Mouse (Mus musculus): ENCODE measurements at regions not wholly inside any gene's neighbourhood (a gene's known extent, or its start where the extent isn't known, plus 50 kb on each side); places are given as distances from the start of the nearest gene placed in this dataset.

DNA sequence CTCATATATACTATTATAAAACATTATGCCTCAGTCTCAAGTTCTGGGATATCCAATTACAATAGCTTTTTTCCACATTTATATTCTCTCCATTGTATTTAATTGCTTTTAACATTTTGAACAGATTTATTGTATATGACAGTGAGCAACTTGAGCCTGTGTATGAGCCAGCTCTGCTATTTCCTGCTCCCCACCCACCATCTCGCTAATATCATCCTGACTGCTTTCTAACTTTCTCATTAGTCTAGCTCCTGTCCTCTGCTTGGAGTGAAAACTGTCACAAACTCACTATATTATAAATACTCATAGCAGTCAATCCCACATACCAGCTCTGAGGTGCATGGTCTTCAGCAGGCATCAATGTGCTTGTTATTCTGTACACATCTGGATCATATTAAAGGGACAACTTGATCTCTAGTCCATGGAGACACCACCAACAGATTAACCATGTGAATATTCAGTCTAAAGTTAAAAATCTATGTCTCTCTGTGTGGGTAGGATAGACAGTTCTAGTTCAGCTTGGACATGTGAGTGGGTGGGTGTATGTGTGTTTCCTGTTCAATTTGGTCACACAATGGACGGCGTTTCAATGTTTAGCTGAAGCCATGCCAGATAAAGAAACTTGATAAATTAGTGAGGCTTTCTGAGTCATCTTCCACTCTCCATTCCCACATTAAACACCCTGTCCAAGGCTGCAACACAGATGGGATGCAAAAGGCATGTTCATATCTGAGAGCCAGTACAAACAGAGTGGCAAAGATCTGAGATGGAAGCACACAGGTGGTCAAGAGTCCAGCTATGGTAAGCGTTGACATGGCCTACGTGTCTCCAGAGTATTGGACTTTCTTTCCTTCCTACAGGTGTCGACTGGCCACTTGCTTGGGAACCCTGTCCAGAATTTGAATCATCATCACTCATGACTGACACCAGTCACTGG is 616.1 kb upstream of the Clint1 start:
- DNase-seq (ENCODE audit: low spot score in 2 of 2): no peak
- intact Hi-C loops (cut with DNase I): no loop called here

DNA sequence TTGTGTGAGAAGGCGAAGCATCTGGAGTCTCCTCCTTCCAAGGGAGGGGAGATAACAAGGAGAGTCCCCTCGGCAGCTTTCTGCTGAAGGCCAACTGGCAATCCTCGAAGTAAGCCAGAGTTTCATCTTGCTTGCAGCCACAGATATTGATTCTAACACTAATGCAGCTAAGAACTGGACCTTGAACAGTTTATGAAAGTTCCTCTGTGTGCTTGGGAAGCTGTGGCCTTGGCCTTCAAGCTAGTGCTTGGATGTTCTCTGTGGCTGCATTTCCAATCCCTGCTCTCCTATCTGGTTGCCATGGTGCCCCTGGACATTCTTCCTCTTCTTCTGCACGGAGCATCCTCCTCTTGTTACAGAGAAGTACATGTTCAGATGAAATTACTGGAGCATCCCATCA is 614.8 kb upstream of the Clint1 start:
- DNase-seq (ENCODE audit: low spot score in 2 of 2): no peak
- intact Hi-C loops (cut with DNase I): no loop called here

DNA sequence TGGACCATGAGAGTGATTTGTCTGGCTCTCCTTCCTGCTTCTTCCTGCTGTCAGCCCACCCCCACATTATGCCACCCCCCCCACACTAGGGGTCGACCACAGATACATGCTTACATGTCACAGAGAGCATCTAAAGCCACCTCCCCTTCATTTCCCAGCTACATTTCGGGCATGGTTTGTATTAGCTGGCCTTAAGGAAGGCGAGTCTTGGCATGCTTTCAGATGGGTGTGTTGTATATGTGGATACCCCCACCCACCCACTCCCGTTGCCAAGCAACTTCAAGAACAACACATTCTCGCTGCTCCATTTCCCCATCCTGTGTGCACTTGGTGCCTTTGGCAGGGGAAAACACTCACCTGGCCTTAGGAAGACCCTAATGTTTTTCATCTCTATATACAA is 612.8 kb upstream of the Clint1 start:
- no peak for DNase-seq (ENCODE audit: low spot score in 2 of 2)
- intact Hi-C loops (cut with DNase I): no loop called here

DNA sequence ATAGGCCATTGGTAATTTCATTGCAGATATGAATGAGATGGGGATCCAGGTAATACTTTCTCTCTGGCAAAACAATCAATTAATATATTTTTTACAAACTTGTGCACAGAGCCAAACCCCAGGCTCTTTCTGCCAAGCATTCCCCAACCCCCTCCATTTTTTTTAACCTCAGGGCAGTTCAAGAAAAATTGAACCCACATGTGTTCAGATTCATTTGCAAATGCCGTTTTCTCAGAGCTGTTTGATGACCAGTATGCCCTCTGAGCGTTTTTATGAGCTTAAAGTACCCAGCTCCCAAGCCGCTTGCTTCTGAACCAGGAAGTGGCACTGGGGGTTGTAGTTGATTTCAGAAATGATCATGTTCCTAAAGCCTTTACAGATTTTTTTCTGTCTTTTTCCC is 611.4 kb upstream of the Clint1 start:
- intact Hi-C loops (cut with DNase I): no loop called here
- no peak for DNase-seq (ENCODE audit: low spot score in 2 of 2)

DNA sequence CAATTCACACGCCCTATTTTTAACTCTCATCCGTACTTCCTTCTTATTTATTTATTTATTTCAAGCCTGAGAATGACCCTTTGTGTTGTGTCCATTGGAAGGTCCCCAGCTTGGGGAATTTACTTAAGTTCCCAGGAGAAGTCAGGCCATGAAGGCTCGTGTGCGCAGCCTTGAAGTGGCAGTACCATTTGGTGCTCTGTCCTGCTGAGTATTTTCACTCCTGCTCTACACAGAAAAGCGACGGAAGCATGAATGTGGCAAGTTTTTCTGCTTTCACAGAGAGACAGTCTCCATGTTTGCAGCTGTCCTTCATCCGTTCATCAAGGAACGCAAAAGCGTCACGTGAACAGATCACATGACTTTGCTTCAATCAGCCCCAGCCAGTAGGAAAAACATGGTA is 610.2 kb upstream of the Clint1 start:
- no peak for DNase-seq (ENCODE audit: low spot score in 2 of 2)
- intact Hi-C loops (cut with DNase I): no loop called here

DNA sequence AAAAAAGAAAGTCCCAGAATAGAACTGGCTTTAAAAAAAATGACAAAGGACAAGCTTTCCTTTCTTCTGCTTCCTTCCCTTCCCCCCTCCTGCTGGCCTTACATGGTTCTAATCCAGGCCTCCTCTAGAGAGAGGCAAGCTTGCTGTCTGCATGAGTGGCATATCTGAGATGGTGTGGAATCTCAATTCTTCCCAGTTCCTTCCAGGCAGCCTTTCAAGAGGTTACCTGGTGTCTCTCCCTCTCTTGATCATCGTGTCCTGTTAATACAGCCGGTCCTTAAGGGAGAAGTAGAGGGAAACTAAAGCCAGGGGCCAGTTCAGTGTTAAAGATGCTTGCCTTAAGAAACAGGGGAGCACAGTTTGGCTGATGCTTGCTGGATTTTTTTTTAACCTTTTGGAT is 607.1 kb upstream of the Clint1 start:
- intact Hi-C loops (cut with DNase I): no loop called here

DNA sequence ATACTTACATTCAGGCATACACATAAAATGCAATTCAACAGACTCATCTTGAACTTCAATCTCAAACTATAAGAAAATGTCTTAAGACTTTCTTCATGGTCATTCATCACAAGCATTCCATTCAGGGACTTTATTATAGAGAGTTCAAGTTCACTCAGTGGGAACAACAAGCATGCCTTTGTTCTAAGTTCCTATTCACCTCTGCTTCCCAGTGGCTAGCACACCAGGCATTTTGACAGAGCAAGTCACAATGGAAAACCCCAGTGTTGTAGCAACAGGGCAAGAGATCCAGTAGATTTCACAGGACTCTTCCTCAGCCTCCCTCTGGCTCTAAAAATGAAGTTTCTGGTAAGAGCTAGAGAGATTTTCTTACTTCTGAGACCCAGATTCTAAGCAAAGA is 595.8 kb upstream of the Clint1 start:
- DNase-seq (ENCODE audit: low spot score in 2 of 2): no peak
- intact Hi-C loops (cut with DNase I): no loop called here

More for the DNA sequence above, 607.1 kb upstream of the Clint1 start:
- no peak for DNase-seq (ENCODE audit: low spot score in 2 of 2)

DNA sequence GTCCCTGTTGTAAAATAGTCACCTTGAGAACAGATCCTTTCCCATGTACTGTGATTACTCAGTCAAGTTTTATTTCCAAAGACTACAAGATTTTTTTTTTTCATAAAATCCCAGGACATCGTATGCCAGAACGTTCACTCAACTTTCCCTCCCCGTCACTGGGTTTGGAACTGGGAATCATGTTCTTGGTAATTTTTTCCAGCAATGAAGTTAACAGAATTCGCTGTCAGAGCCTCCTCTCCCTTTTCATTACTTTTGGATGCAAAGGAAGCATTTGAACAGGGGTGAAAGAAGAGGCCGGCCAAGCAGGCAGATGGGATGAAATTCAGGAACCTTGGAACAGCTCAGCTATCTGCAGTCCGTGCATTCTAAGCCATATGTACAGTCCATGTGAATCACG is 589.7 kb upstream of the Clint1 start:
- no peak for DNase-seq (ENCODE audit: low spot score in 2 of 2)
- intact Hi-C loops (cut with DNase I): no loop called here

DNA sequence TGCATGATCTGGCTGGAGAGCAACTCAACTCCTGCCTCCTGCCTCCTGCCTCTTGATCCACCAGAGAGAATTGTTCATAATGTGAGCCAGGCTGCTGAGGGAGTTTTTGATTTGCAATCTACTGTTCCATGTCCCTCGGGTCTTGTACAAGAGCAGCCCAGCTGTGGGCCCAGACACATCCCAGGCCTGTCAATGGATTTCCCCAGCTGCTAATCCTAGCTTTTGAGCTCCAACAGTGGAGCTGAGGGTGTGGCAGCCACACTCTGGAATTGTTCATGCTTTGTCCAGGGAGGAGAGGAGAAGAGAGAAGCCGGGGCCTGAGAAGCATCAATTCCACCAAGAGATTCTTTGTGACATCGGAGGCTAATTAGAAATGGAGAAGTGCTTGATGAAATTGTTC is 587.9 kb upstream of the Clint1 start:
- no peak for DNase-seq (ENCODE audit: low spot score in 2 of 2)
- intact Hi-C loops (cut with DNase I): no loop called here

DNA sequence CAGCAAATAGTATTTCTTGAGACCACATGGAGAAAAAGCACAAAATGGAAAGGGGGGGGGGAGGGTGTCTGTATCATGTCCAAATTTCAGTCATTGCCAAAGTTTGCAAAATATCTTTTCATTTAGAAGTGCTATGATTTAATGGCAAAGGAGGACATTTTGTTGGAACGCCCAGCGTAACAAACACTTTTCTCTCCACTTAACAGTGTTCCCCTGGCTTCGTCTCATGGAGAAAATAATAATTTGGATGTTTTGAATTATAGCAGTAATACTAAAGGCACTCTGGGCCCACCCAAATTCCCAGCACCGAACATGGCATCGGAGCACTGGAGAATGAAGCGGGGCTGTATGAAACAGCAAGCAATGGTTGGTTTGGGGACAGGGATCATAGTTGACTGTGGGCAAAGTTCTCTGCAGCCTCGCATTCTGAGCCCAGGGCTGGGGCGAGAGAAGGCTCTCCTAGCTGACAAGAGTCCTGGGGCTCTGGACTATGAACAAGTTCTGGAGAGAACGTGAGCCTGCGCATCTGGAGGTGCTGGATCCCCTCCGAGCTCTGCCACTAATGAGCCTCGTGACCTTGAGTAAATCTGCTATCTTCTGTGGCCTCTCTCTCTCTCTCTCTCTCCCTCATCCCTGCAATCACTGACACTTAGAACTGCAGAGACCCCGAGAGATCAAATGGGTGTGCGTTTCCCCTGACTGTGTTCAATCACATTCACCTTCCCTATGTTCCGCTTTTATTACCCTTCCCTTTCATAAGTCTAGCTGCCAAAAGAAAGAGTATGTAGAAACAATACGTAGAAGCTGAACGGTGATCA is 586.5 kb upstream of the Clint1 start:
- intact Hi-C loops (cut with DNase I): no loop called here
- no peak for DNase-seq (ENCODE audit: low spot score in 2 of 2)

DNA sequence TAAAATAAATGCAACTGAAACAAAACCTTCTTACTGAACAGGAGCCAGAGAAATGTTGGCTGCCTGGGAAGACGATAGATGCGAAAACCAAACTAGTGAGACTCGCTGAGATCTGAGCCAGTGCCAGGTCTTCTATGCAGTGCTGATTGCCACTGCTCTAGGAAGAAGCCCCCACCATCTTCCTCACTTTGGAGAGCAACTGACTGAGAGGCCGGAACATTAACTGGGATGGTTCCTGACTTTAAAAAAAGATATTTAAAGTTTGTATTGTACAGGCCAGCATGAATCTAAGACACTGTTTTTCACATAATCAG is 585.9 kb upstream of the Clint1 start:
- no peak for DNase-seq (ENCODE audit: low spot score in 2 of 2)
- intact Hi-C loops (cut with DNase I): no loop called here

DNA sequence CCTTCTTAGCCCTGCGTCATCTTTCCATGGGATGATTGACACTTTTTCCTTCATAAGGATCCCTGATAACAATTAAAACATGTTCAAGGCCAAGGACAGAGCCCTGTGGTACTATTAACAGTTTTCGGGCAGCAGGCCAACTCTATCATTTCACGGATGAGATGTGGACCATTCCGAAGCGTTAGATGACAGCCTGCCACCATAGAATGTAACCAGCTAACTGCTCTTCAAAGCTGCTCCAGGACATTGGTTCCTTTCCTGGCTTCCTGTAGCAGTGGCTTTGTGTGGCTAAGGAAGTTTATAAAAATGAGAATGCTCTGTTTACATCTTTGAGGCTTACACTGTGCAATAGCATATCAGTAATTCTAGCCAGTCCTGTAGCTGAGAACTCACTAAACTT is 582.6 kb upstream of the Clint1 start:
- DNase-seq (ENCODE audit: low spot score in 2 of 2): no peak
- intact Hi-C loops (cut with DNase I): no loop called here

DNA sequence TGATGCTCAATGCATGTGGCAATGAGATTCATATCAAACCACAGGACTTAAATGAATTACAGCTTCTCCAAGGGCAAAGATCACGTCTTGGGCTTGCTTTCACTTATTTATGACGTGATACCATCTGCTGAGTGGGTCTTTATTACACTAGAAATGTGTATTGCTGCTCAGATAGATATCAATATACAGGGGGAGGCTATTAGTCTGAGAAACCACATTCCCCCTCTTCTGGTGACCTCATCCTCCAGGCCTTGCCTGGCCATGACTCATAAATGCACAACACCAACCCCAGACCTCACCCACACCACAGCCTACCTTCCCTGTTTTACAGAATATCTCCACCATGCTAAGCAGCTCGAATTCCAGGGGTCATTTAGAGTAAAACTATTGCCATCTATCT is 580.6 kb upstream of the Clint1 start:
- intact Hi-C loops (cut with DNase I): no loop called here
- DNase-seq (ENCODE audit: low spot score in 2 of 2): no peak

DNA sequence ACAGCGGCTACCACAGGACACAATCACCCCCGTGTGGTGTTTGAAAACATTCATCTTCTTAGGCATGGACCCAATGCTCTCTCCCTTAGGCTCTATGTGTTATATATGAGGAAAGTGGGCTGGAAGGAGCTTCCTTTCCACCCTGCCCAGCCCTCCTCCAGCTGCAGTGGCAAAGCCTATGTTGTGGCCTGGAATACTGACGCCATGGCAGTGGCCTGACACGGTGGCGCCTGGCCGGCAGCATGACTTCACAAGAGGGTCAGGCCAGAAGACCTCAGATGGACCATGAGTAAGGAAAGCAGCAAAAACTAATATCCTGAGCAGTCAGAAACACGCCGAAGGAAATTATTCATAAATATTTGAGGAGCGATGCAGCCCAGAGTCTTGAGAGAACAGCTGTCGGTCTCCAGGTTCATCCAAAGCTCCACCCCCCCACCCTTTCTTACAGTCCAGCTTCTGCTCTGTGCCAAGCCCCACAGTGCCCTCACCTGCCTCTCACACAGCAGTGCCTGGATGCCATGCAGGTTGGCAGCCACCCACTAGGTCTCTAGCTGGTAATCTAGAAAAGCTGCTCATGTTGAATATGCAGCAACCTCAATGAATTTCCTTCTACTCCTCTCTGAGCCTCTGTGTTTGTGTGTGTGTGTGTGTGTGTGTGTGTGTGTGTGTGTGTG is 577.3 kb upstream of the Clint1 start:
- DNase-seq (ENCODE audit: low spot score in 2 of 2): no peak
- intact Hi-C loops (cut with DNase I): no loop called here

DNA sequence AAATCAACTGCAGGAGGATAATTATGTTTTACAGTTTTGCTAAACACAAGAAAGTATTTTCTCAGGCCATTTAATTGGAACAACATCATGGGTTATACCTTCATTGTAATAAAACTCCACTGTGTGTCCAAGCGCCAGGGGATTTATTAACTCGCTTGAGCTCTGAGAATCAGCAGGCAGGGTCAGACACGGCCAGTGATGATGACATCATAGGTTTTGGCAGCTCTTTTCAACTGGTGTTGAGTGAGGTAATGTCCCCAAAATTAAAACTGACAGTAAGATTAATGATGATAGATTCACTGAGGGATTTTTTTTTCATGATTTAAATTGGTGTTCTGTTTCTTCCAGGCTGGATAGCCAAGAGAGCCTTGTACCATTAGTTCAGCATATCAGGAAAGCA is 576.7 kb upstream of the Clint1 start:
- no peak for DNase-seq (ENCODE audit: low spot score in 2 of 2)
- intact Hi-C loops (cut with DNase I): no loop called here

DNA sequence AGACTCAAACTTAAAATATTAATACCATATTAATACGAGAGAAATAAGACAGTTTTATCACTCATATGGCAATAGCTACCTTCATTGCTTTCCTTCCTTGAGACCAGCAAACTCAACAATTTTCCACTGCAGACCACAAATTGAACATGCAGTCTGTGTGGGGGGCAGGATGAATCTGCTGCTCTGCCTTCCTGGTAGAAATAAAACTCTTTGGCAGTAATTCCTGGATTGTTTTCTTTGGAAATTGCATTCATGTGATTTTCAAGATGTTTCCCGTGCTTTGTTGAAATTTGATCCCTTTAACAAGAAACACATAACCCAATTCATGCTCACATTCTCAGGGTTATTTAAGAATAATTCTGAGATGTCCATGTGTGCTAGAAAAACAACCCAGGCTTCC is 555.1 kb upstream of the Clint1 start:
- no peak for DNase-seq (ENCODE audit: low spot score in 2 of 2)
- intact Hi-C loops (cut with DNase I): no loop called here

DNA sequence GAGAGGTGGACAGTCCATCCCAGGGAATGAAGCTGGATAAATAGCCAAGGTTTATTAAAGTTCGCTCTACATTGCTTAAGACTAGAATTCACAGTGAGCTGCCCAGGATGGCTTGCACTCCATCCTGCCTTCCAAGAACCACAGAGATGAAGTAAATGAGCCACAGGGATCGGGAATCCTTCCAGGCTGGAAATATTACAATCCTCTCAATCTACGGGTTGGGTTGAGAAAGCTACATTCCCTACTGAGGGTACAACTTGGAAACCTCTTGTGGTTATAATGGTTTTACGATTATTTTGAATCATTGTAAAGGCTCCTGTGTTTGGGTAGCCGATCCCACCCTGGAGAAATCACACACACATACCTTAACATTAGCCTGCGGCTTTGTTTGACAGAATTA is 539.9 kb upstream of the Clint1 start:
- DNase-seq (ENCODE audit: low spot score in 2 of 2): no peak
- intact Hi-C loops (cut with DNase I): no loop called here

DNA sequence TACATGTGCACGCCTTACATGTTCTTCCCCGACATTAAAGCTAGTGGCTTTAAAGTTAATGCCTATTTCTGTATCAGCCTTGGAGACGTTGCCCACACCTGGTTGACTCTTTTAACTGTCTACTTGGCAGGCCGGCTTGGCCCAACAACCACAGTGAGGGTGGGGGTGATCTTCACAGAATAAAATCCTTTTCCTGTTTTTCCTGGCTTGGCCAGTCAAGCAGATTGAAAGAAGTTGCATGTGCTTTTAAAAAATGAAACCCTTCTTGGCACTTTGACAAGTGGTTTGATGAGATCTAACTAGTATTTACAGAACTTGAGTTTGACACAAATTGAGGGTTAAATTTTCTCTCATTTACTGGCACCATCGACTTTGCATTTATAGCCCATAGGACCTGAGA is 528.1 kb upstream of the Clint1 start:
- no peak for DNase-seq (ENCODE audit: low spot score in 2 of 2)
- intact Hi-C loops (cut with DNase I): no loop called here

DNA sequence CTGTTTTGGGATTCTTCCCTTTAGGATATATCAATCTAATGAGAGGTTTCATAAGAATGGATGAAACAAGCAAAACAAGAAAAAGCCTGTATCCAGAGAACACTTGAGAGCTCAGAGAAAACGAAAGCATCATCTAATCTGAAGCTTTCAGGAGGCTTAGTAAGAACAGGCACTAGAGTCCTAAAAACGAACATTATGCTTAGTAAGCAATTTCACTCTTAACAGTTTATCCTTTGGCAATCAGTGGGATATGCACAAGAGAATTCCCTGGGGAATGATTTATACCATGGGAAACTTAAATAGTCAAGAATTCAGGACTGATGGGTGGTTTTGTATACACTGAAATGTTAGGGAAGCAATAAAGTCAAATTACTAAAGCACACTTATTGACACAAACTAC is 521.5 kb upstream of the Clint1 start:
- intact Hi-C loops (cut with DNase I): no loop called here
- DNase-seq (ENCODE audit: low spot score in 2 of 2): no peak

DNA sequence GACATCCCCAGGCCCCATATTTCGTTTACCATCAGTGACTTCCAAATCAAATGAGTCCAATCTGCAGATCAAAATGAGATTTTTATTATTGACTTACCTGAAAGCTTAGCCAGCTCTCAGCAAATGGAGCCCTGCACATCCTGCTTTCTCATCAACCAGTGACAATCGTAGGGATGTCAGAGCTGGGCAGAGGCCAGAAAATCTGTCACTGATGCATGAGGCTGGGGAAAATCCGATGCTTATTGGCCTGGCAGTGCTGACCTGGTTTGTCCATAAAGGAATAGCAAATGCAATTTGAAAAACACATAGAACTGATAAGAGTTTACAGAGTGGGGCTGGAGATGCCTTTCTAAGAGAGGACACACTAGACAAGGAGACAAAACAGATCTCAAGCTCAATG is 518.1 kb upstream of the Clint1 start:
- no peak for DNase-seq (ENCODE audit: low spot score in 2 of 2)
- intact Hi-C loops (cut with DNase I): no loop called here

DNA sequence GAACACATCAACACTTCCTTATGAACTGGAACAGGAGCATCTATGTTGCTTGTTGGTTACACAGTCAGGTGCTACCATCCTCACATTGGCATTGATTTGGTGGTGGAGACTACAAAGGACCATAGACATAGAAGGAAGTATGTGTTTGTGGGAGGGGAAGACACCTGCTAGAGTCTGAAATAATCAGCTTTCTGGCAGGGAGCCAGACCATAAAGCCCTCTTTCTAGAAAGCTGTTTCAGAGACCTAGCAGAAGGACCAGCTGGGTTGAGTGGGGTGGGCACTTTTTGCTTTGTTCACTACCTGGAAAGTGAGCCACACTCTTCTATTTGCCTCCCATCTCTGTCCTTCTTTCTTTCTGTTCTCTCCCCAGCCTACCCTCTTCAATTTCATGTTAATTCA is 502.5 kb upstream of the Clint1 start:
- DNase-seq (ENCODE audit: low spot score in 2 of 2): no peak
- intact Hi-C loops (cut with DNase I): no loop called here

Data from left cerebral cortex, postnatal 36 days (tissue).